Mouse (Mus musculus): ENCODE measurements around the gene Coro2b. TPM values are rescaled to one million over a fixed set of nuclear protein-coding genes. Genes with fewer than 3 reads are reported as not detected.

Coro2b gene
- polyA plus RNA-seq, 1 experiment from 2014 or later = 8.8 TPM

DNA sequence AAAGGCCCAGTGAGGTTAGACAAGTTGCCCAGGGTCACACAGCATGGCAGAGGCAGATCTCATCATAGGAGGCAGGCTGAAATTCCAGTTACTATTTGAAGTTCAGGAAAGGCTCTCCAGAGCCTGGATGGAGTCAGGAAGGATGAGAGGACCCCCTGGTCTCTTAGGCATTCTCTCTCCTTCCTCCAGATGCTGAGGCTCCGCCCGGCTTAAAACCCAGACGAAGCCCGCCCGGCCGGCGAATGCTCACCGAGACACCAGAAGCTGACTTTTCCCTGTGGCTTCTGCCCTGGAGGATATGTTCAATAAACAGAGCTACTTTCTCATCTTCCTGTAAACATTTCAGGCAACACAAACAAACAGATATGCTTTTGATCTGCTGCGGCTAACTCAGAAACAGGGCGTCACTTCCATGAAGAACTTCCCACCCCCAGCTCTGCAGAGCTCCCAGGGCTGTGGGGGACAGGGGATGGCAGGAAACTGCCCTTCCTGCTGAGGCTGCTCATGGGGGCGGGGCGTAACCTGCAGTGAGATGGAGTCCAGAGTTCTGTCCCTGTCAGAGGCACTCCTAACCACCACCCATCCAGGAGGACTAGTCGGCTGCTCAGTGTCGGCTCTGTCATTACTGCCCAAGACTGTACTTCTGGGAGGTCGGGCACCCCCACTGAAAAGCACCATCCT is 13.9 kb downstream of the Coro2b start:
- H3K4me1 ChIP-seq = peaks cover 68% of the 10 kb centered on the region

DNA sequence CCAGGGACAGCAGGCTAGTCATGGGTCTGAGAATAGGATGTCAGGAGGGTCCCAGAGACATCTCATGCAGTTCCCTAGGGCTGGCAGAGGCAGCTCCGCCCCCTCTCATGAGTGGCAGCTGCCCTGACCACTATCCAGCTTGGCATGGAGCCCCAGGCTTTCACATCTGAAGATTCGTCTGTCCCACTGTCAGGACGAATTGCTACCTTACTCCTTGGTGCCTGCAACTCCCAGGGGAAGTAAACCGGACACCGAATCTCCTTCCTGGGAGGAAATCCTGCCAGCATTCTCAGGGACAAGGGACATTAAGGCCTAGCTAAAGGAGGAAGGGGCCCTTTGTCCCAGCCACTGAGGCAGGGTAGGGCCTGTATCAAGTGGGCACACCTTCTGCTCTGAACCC is 14.6 kb downstream of the Coro2b start:
- H3K4me2 ChIP-seq = no peak overlapping the region
- H3K27me3 ChIP-seq = 0 out of 2 replicates have a peak, but pooled peaks cover 6% of the 10 kb centered on the region
- H3K4me3 ChIP-seq = no peak overlapping the region
- no peaks in the 10 kb centered on the region for H3K36me3 ChIP-seq
- H3K9me3 ChIP-seq = no peaks in the 10 kb centered on the region
- no peak overlapping the region for H3K9ac ChIP-seq
- peak overlapping the region; percentile 2; the same call in 1 of the 2 replicates for H3K27ac ChIP-seq
- no peak for ATAC-seq (ENCODE audit: insufficient number of reproducible peaks, insufficient read depth, low FRiP score, low TSS enrichment, low read depth)
- WGBS = 55% methylated on average over 5 of the region's 5 CpGs
- H3K4me1 ChIP-seq = peaks cover 68% of the 10 kb centered on the region

More for the DNA sequence above, 13.9 kb downstream of the Coro2b start:
- H3K27ac ChIP-seq = peak overlapping the region; percentile 2
- 0 out of 2 replicates have a peak overlapping the region, but pooled peaks have one; percentile 27 for H3K9ac ChIP-seq
- ATAC-seq (ENCODE audit: insufficient number of reproducible peaks, insufficient read depth, low FRiP score, low TSS enrichment, low read depth) = no peak
- peak overlapping the region; percentile 24; the same call in 1 of the 2 replicates for H3K4me2 ChIP-seq
- no peaks in the 10 kb centered on the region for H3K9me3 ChIP-seq
- 14% methylated on average over 15 of the region's 15 CpGs for WGBS
- H3K4me3 ChIP-seq = no peak overlapping the region
- H3K36me3 ChIP-seq = no peaks in the 10 kb centered on the region
- 0 out of 2 replicates have a peak, but pooled peaks cover 6% of the 10 kb centered on the region for H3K27me3 ChIP-seq

DNA sequence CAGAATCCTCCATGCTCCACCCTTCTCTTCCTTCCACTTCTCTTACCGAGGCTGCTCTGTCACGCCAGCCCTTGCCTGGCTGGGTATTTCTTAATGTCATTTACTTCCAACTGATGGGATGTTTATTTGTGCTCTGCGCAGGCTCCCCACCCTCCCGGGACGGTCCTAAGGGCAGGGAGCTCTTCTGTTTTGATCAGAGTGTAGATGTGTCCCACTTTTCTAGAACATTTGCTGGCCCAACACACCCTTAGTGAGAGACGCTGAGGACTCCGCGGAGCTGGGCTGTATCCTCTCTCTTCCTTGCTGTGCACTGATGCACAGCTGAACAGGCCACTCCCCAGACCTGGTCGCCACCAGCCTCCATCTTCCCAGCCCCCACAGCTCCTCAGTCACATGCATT is 15.3 kb downstream of the Coro2b start:
- 46% methylated on average over 9 of the region's 9 CpGs for WGBS
- peak overlapping the region; percentile 8; the same call in 1 of the 2 replicates for H3K27ac ChIP-seq
- peaks cover 61% of the 10 kb centered on the region for H3K4me1 ChIP-seq

DNA sequence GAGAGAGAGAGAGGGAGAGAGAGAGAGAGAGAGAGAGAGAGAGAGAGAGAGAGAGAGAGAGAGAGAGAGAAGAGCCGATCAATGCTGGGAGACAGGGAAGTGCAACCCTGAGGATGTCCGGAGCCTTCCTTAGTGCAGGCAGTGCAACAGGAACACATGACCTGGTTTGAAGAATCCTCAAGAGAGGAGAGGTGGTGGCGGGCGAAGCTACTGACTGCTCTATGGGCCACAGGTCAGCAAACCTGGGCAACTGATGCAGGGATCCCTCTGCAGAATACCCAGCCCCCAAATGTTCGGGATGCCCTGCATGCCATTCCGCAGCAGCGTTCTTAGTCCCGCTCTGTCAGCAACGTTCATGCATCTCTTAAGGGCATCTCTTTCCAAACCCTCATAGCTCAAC is 15.9 kb downstream of the Coro2b start:
- no peak overlapping the region for H3K4me2 ChIP-seq
- H3K9me3 ChIP-seq = no peaks in the 10 kb centered on the region
- 0 out of 2 replicates have a peak, but pooled peaks cover 6% of the 10 kb centered on the region for H3K27me3 ChIP-seq
- WGBS = 42% methylated on average over 9 of the region's 9 CpGs
- H3K36me3 ChIP-seq = no peaks in the 10 kb centered on the region
- H3K9ac ChIP-seq = no peak overlapping the region
- peaks cover 55% of the 10 kb centered on the region for H3K4me1 ChIP-seq
- peak overlapping the region; percentile 8 for H3K27ac ChIP-seq
- no peak overlapping the region for H3K4me3 ChIP-seq
- ATAC-seq (ENCODE audit: insufficient number of reproducible peaks, insufficient read depth, low FRiP score, low TSS enrichment, low read depth) = no peak

More for the DNA sequence above, 15.3 kb downstream of the Coro2b start:
- Histone ChIP-seq H3K4me2 (no peak overlapping the region), H3K9ac (no peak overlapping the region), H3K36me3 (no peaks in the 10 kb centered on the region), H3K4me3 (no peak overlapping the region), H3K27me3 (0 out of 2 replicates have a peak, but pooled peaks cover 6% of the 10 kb centered on the region), H3K9me3 (no peaks in the 10 kb centered on the region)
- no peak for ATAC-seq (ENCODE audit: insufficient number of reproducible peaks, insufficient read depth, low FRiP score, low TSS enrichment, low read depth)

DNA sequence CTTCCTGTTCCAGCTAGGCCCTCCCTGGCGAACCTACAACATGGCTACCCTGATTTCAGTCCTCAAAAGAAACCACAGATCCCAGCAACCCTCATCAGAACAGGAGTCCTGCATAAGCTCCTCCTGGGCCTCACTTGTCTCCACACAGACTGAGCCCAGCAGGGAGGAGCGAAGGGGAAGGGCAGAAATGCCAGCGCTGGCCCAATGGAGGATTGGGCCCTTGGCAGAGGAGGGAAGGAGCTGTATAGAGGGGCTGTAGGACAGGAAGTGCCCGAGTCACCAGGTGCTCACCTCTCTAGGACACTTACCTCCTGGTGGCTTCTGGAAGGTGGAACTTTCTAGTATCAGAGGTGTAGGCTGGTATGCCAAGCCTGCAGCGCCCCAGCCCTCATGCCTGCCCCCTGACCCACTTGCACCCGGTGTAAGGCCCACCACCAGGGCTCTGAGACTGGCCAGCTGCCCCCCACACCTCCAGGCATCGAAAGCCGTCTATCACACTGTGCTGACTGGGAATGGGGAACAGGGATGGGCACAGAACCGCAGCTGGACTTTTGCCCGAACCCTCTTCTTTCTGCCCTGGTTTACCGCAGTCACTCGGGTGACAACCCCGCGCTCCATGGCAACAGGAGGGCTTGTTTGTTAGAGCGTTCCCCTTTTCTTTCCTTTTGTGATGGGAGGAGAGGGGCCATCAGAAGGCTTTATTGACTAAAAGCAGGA is 16.9 kb downstream of the Coro2b start:
- Histone ChIP-seq H3K4me3 (no peak overlapping the region), H3K27me3 (0 out of 2 replicates have a peak, but pooled peaks cover 6% of the 10 kb centered on the region), H3K9me3 (no peaks in the 10 kb centered on the region), H3K27ac (no peak overlapping the region), H3K4me1 (peaks cover 46% of the 10 kb centered on the region), H3K4me2 (no peak overlapping the region), H3K36me3 (no peaks in the 10 kb centered on the region), H3K9ac (no peak overlapping the region)
- no peak for ATAC-seq (ENCODE audit: insufficient number of reproducible peaks, insufficient read depth, low FRiP score, low TSS enrichment, low read depth)
- WGBS = 80% methylated on average over 15 of the region's 15 CpGs

DNA sequence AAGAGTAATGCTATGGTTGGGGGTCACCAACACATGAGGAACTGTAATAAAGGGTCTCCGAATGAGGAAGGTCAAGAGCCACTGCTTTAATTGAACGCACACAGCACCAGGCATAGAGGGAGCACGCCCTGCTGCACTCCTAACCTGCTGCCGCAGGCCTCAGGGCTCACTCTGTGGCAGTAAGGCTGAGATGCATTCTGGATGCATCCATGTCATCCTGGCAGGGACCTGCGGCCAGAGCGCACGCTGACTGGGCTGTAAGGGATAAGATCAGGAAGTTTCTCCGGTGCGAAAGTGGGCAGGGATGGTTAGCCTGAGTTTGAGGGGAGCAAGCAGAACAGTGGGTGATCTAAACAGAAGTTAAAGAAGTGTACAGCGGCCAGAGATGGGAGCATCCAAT is 17.5 kb downstream of the Coro2b start:
- H3K4me2 ChIP-seq = no peak overlapping the region
- no peak overlapping the region for H3K4me3 ChIP-seq
- H3K36me3 ChIP-seq = no peaks in the 10 kb centered on the region
- peaks cover 44% of the 10 kb centered on the region for H3K4me1 ChIP-seq
- H3K9ac ChIP-seq = no peak overlapping the region
- H3K27me3 ChIP-seq = 0 out of 2 replicates have a peak, but pooled peaks cover 6% of the 10 kb centered on the region
- H3K27ac ChIP-seq = no peak overlapping the region
- no peak for ATAC-seq (ENCODE audit: insufficient number of reproducible peaks, insufficient read depth, low FRiP score, low TSS enrichment, low read depth)
- H3K9me3 ChIP-seq = no peaks in the 10 kb centered on the region
- 74% methylated on average over 10 of the region's 10 CpGs for WGBS

DNA sequence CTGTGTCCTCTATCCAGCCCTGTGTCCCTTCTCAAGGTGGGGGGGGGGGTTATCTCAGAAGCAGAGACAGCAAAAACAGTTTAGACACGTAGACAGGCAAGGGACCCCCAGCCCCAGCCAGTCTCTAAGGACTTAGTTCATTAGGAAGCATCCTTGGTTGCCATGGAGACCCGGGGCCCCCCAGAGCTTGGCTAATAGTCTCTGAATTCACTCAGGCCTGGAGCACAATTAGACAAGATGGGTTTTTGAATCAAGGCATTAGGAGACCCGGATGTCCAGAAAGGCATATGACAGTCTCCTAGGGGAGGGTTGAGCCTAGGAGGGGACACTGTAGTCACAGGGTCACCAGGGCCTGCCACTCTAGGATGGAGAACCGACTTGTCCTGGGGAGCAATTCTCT is 18.3 kb downstream of the Coro2b start:
- no peak for ATAC-seq (ENCODE audit: insufficient number of reproducible peaks, insufficient read depth, low FRiP score, low TSS enrichment, low read depth)
- Histone ChIP-seq H3K9ac (no peak overlapping the region), H3K4me1 (peaks cover 47% of the 10 kb centered on the region), H3K4me2 (no peak overlapping the region), H3K36me3 (no peaks in the 10 kb centered on the region), H3K9me3 (no peaks in the 10 kb centered on the region), H3K4me3 (no peak overlapping the region), H3K27me3 (0 out of 2 replicates have a peak, but pooled peaks cover 6% of the 10 kb centered on the region), H3K27ac (no peak overlapping the region)
- 36% methylated on average over 4 of the region's 4 CpGs for WGBS

DNA sequence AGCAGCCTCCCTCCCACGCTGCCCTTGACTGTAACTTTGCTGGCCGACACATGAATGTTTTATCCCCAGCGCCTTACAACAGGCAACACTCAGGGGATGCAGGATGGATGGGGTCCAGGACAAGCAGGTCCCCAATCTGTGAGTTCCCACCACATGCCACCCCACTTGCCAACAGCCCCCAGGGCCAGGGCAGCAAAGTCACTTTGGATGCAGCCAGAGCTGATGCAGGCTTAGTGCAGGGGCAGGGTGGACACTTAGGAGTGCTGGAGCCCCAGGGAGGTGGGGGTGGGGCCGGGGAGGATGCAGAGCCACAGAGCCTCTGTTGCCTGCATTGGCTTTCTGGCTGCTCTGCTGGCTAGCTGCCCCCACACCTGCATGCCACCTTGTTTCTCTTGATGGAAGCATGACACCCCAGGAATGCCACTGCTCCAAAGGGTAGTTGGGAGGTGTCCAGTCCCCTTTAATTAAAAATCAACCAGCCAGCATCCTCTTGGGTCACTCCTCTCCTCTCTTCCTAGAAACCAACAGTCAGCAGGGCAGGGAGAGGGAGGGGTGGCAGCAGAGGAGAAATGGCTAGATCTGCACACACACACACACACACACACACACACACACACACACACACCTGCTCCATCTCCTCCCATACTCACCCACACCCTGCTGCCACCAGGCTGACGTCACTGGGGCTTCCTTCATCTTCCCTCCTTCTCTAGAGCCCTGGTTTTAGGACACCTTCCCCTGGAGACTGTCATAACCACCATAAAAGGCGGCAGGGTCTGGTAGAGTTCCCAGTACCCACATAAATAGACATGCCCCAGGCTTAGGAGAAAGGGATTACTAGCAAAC is 19.5 kb downstream of the Coro2b start:
- Histone ChIP-seq H3K4me2 (no peak overlapping the region), H3K36me3 (no peaks in the 10 kb centered on the region), H3K9me3 (no peaks in the 10 kb centered on the region), H3K27ac (no peak overlapping the region), H3K4me3 (no peak overlapping the region), H3K9ac (no peak overlapping the region), H3K27me3 (0 out of 2 replicates have a peak, but pooled peaks cover 3% of the 10 kb centered on the region), H3K4me1 (peaks cover 34% of the 10 kb centered on the region)
- no peak for ATAC-seq (ENCODE audit: insufficient number of reproducible peaks, insufficient read depth, low FRiP score, low TSS enrichment, low read depth)
- WGBS = 63% methylated on average over 6 of the region's 6 CpGs

DNA sequence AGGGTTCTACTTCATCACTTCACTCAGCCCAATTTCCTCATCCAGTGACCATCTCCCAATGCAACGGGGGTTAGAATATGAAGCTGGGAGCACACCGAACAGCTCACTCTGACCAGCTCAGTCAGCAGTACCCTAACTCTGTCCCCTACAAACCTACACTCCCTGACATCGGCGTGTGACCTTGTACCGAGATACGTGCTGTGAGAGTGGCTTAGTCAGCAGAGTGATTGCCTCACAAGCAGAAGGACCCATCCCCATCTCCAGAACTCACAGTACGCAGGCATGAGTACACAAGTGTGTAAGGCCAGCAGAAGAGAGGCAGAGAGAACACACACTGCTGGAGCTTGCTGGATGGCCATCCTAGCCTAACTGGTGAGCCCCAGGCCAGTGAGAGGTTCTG is 21.7 kb downstream of the Coro2b start:
- no peak overlapping the region for H3K4me3 ChIP-seq
- H3K9ac ChIP-seq = no peak overlapping the region
- H3K4me1 ChIP-seq = peaks cover 16% of the 10 kb centered on the region
- H3K27me3 ChIP-seq = no peaks in the 10 kb centered on the region
- 94% methylated on average over 7 of the region's 7 CpGs for WGBS
- no peaks in the 10 kb centered on the region for H3K9me3 ChIP-seq
- ATAC-seq (ENCODE audit: insufficient number of reproducible peaks, insufficient read depth, low FRiP score, low TSS enrichment, low read depth) = no peak
- H3K27ac ChIP-seq = no peak overlapping the region
- H3K4me2 ChIP-seq = no peak overlapping the region
- H3K36me3 ChIP-seq = no peaks in the 10 kb centered on the region

DNA sequence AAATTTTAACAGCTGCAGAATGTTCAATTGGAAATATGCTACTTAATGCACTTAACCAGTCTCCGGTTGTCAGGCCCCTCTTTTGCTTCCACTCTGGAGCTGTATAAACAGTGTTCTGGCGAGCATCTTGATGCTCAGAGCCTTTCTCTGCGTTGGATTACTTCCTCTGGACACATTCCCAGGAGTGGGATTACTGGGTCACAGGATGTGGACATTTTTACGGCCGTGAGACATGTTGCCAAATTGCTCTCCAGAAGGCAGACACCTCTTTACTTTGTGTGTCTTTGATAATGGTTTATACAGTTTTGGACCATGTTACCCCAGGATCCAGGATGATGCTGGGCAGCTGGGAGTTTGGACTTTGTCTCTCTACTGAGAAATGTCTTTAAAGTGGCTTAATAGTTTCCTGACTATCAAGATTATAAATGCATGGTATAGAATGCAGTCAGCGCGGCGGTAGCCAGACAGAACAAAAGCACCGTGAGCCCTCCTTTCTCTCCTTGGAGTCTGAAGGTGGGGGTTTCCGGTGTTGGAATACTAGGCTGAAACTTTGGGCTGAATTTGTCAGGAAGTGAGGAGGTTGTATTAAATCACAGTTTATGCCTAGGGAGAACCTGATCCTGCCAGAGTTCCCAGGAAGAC is 23.2 kb downstream of the Coro2b start:
- Histone ChIP-seq H3K36me3 (no peaks in the 10 kb centered on the region), H3K27ac (0 out of 2 replicates have a peak overlapping the region, but pooled peaks have one; percentile 28), H3K4me3 (no peak overlapping the region), H3K27me3 (no peaks in the 10 kb centered on the region), H3K9ac (no peak overlapping the region), H3K4me1 (peaks cover 11% of the 10 kb centered on the region), H3K9me3 (no peaks in the 10 kb centered on the region), H3K4me2 (no peak overlapping the region)
- WGBS = 64% methylated on average over 10 of the region's 10 CpGs
- no peak for ATAC-seq (ENCODE audit: insufficient number of reproducible peaks, insufficient read depth, low FRiP score, low TSS enrichment, low read depth)

DNA sequence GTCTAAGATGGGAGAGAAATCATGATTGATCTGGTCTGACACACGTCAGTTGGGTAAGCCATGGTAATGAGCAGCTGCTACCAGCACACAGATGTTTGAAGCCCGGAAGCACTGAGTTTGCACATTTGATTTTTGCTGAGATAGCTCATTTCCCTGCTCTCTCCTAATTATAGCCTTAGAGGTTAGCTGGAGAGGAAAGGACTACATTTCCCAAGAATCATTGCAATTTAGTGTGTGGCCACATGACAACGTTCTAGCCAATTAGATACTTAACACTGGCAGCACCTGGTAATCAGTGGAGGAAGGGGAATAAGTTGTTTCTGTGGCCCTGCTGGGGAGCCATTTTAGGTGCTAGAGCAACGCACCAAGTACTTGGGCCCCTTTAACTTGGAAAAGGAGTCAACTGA is 26.3 kb downstream of the Coro2b start:
- Histone ChIP-seq H3K27ac (no peak overlapping the region), H3K36me3 (no peaks in the 10 kb centered on the region), H3K4me2 (no peak overlapping the region), H3K4me3 (no peak overlapping the region), H3K4me1 (peaks cover 11% of the 10 kb centered on the region; the same call in 1 of the 2 replicates), H3K9ac (no peak overlapping the region), H3K9me3 (no peaks in the 10 kb centered on the region), H3K27me3 (no peaks in the 10 kb centered on the region)
- WGBS = 42% methylated on average over 4 of the region's 4 CpGs
- ATAC-seq (ENCODE audit: insufficient number of reproducible peaks, insufficient read depth, low FRiP score, low TSS enrichment, low read depth) = no peak

Data from embryonic facial prominence, embryonic 13.5 days (tissue).